Mouse (Mus musculus): ENCODE data around the gene Snx11.
"Not testable (repeated sequence)": the region's sequence is repeated elsewhere in the genome, so short reads cannot be mapped to it uniquely, and the experiment has no call there.

Snx11 gene

GRCm38 (mm10) chr11:96776968-96777962 is at the start of gene Snx11:
Snx11 (minus strand) TSS chr11:96777559.
- peak; percentile 100 for DNase-seq (ENCODE audit: low spot score)

DNA sequence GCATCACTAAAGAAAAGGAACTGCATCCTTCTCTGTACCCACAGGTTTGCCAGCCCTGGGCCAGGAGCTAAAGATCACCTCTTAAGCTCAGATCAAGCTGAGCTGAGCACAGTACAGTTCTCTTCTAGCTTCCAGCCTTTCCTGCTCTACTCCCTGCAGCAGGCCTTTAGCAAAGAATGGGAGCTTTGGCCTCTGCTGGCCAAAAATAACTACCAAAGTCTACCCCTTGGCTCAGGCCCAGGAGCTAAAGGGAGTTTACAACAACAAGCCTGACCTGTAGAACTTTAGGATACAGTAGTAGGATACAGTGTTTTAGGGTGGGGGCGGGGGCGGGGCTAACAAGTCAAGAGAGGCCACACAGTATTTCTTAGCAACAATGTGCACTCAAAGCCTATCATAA is 49.1 kb upstream of the Snx11 start:
- DNase-seq (ENCODE audit: low spot score): no peak

DNA sequence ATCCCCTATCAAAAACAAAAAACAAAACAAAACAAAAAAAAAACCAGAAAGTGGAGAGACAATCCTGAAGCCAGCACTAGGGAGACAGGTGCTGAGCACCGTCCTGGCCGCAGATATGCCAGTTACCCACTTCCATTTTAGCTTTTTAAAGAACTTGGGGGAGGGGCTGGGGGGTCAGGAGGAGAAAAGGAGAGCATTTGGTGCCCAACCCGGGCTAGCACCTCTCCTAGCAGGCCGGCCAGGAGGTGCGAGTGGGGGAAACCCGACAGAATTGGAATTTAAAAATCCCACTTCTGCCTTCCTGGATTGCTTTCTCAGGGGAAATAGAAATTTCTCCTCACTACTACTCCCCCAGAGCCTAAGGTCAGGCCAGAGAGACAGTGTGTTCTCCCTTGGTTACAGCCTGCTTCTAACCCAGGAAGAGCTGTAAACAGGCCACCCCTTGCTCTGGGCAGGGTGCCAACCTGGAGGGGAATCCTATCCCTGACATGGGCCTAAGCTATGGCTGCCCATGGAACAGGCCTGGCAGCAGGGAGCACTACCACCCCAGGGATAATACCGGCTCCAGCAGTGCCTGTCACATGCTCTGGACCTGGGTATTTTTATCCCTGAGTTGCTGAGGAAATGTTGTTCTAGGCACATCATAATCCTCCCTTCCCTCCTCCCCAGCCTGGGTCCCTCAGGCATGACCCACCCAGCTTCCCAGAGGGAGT is 47.6 kb upstream of the Snx11 start:
- peak; percentile 79 for DNase-seq (ENCODE audit: low spot score)

GRCm38 (mm10) chr11:96823880-96824782 is 46.8 kb upstream of the Snx11 start:
- peak; percentile 88 for DNase-seq (ENCODE audit: low spot score)

GRCm38 (mm10) chr11:96823471-96823837 is 46.1 kb upstream of the Snx11 start:
- DNase-seq (ENCODE audit: low spot score): no peak

- DNase-seq (ENCODE audit: low spot score): no peak
These were observed 45.5 kb upstream of the Snx11 start for GRCm38 (mm10) chr11:96822675-96823470.

DNA sequence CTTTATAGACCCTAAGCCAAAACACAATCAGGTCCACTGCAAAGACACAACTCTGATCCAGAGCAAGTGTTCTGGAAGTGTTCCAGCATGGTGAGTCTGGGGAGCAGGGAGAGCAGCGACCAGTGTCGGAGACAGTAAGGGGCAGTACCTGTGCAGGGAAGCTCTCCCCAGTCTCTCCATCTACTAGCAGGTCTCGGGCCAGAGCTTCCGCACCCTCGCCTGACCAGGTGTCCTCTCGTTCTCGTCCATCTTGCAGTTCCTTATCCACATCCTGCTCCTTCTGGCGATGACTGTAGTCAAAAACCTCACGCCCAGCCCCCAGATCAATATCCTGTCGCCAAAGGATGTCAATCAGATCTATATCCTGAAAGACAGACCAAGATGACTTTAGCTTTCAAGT is 44.6 kb upstream of the Snx11 start:
- no peak for DNase-seq (ENCODE audit: low spot score)

- DNase-seq (ENCODE audit: low spot score): no peak
These were observed 40.9 kb upstream of the Snx11 start for GRCm38 (mm10) chr11:96818128-96818710.

- DNase-seq (ENCODE audit: low spot score): no peak
These were observed 39.6 kb upstream of the Snx11 start for GRCm38 (mm10) chr11:96816979-96817378.

DNA sequence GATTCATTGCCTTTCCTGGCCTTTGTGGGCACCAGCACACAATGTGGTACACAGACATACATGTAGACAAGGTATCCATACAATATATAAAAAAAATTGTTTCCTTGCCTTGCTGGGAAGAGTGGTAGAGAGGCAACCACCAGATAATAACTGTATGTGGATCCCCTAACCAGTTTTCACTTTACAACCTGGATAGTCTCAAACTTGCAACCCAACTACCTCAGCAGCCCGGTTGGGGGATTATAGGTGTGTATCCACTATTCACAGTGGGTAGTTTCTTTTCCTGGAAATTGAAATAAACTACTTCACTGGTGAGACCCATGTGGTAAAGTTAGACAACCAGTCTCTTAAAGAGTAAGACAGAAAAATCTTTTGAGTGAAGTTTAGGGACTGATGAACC is 39.1 kb upstream of the Snx11 start:
- no peak for DNase-seq (ENCODE audit: low spot score)

DNA sequence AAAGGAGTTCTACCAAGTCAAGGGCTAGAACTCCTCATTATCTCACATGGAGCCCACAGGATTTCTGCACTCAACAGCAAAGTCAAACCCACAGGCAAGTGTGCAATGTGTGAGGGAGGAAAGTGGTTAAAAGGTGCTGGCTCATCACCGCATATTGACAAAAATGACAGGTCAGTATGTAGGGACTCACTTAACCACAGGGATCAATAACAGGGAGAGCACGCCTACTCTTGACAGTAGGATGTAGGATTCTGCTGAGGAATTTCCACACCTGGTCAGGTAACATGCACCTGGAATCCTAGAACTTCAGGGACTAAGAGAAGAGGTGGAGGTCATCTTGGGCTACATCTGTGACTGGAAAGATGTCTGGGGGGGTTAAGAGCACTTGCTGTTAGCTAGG is 38.5 kb upstream of the Snx11 start:
- no peak for DNase-seq (ENCODE audit: low spot score)

DNA sequence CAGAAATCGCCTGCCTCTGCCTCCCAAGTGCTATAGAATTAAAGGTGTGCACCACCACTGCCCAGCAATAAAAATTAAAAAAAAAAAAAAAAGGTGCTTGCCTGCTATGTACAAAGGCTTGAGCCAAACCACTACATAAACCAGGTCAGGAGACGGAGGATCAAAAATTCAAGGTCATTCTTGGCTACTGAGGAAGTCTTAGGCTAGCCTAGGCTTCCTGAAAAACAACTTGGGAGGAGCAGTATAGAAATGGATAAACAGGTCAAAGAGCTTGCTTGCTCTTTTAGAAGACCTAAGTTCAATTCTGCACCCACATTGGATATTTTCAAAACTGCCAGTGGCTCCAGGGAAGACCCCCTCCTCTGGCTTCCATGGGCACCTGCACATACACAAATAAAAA is 37.1 kb upstream of the Snx11 start:
- DNase-seq (ENCODE audit: low spot score): no peak

DNA sequence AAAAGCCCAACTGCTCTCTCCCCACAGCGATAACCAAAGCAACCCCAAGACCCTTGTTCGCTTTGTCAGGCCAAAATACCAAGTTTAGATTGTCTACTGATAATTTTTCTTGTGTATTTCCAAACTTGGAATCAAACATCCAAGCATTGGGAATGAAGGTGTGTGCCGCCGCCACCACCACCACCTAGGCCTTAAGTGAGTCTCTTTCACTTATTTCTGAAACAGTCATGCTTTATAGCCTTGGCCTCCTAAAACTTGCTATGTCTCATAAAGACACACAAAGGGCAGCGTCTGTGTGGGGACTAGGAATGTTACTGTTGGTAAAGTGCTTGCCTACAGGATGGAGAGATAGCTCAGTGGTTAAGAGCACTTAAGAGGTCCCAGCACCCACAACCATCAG is 36.6 kb upstream of the Snx11 start:
- no peak for DNase-seq (ENCODE audit: low spot score)

DNA sequence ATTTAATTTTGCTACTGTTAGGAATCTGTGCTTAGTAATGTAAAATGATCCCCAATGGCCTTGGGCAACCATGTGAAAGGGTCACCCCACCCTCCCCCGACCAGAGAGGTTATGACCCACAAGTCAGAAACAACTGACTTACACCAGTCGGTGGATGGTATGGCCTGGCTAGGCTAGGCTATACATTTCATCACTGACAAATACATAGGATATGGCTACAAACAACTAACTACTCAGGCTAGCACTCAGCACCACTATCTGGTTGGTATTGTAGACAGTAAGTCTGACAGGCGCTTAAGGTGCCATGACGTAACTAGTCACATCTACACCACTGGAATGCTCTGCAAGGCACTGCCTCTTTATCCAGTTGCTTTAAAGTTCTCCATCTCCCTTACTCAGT is 36.1 kb upstream of the Snx11 start:
- DNase-seq (ENCODE audit: low spot score): no peak

GRCm38 (mm10) chr11:96811188-96811587 is 33.8 kb upstream of the Snx11 start:
- not testable (repeated sequence) for DNase-seq (ENCODE audit: low spot score)

- DNase-seq (ENCODE audit: low spot score): no peak
These were observed 32.3 kb upstream of the Snx11 start for GRCm38 (mm10) chr11:96809562-96810235.

DNA sequence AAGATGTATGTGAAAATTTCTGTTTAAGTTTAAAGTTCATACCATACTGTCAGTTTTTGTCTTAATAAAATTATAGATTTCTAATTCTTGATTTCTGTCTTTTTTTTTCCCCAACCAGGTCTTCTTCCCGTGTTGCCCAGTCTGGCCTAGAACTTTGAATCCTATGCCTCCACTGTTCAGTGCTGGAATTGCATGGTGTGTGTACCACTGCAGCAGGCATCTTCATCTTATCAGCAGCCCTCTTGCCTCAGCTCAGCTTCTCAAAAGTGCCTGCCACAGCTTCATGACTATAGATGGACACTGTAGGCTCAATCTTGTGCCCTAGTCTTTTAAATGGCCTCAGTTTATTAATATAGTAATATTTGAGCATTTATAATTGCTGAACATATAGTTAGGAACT is 30.7 kb upstream of the Snx11 start:
- DNase-seq (ENCODE audit: low spot score): no peak

GRCm38 (mm10) chr11:96805606-96806005 is 28.2 kb upstream of the Snx11 start:
- no peak for DNase-seq (ENCODE audit: low spot score)

GRCm38 (mm10) chr11:96799511-96799910 is 22.2 kb upstream of the Snx11 start:
- no peak for DNase-seq (ENCODE audit: low spot score)

DNA sequence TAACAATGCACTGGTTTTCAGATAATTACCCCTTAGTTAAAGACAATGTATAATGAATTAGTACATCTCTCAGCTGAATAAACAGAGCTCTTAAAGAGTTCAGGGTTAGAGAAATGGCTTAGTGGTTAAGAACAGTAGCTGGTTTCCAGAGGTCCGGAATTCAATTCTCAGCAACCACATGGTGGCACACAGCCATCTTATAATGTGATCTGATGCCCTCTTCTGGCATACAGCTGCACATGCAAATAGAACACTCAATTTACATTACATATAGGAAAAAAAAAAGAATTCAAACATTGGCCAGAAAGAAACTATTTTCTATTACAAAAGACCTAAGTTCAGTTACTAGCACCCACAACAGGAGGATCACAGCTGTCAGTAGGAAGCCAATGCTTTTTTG is 19.2 kb upstream of the Snx11 start:
- DNase-seq (ENCODE audit: low spot score): no peak
